Mouse (Mus musculus) gastrocnemius, adult 2 months (tissue): ENCODE measurements around the gene 4933416C03Rik. TPM values are rescaled to one million over a fixed set of nuclear protein-coding genes. Genes with fewer than 3 reads are reported as not detected.
A peak's percentile ranks its signal among the peaks of the same experiment; 100 is the strongest.

Experiments
- DNase-seq: peaks from one replicate; pipeline ENCODE4 v3.0.0; 2022
- H3K27ac ChIP-seq: fragments of 200-600 bp; 2 replicates; pipeline ENCODE4 v1.8.1; 2022; ENCODE audit warnings: mild to moderate bottlenecking
- H3K4me3 ChIP-seq: fragments of 200-600 bp; 2 replicates; pipeline ENCODE4 v1.8.1; 2022; ENCODE audit warnings: mild to moderate bottlenecking, moderate library complexity
- CTCF ChIP-seq: fragments of 200-600 bp; IDR thresholded peaks from 2 replicates; pipeline ENCODE4 v1.8.1; 2022; ENCODE audit warnings: antibody characterized with exemption, mild to moderate bottlenecking, moderate library complexity
- intact Hi-C: fragments of 180-260 bp; cut with DNase I; formaldehyde crosslinking; loops from one replicate; pipeline ENCODE4 v1.15.1; 2025
- total RNA-seq, 2 experiments: library from RNA; stranded (reverse); gene quantifications; 2 replicates each; pipeline ENCODE4 v1.2.3; 2021

The 4933416C03Rik gene
- total RNA-seq, 2 experiments from 2014 or later, result not detected

- TF ChIP-seq CTCF, result no peak
- no peak overlapping the region for H3K27ac ChIP-seq
- no peak overlapping the region for H3K4me3 ChIP-seq
- intact Hi-C loops, result no loop called here
- DNase-seq, result no peak
Observed at GRCm38 (mm10) chr10:116117060-116117459, 3.3 kb upstream of the 4933416C03Rik start.

GRCm38 (mm10) chr10:116115881-116116677 lies 2.4 kb upstream of the 4933416C03Rik start:
- Histone ChIP-seq H3K4me3 (no peak overlapping the region), H3K27ac (no peak overlapping the region)
- no peak for DNase-seq
- TF ChIP-seq CTCF, result no peak
- intact Hi-C loops, result no loop called here

GRCm38 (mm10) chr10:116112868-116113267 lies 849 bp downstream of the 4933416C03Rik start:
- no peak for DNase-seq
- intact Hi-C loops, result no loop called here
- H3K4me3 ChIP-seq, result no peak overlapping the region
- no peak overlapping the region for H3K27ac ChIP-seq
- no peak for TF ChIP-seq CTCF

GRCm38 (mm10) chr10:116108730-116109129 lies 5.0 kb downstream of the 4933416C03Rik start:
- TF ChIP-seq CTCF, result no peak
- H3K4me3 ChIP-seq, result no peak overlapping the region
- no peak overlapping the region for H3K27ac ChIP-seq
- intact Hi-C loops, result no loop called here
- DNase-seq, result no peak

GRCm38 (mm10) chr10:116108176-116108575 lies 5.5 kb downstream of the 4933416C03Rik start:
- no peak overlapping the region for H3K27ac ChIP-seq
- DNase-seq, result no peak
- intact Hi-C loops, result no loop called here
- TF ChIP-seq CTCF, result no peak
- H3K4me3 ChIP-seq, result no peak overlapping the region

GRCm38 (mm10) chr10:116098470-116098869 lies 15.2 kb downstream of the 4933416C03Rik start:
- no peak overlapping the region for H3K27ac ChIP-seq
- DNase-seq, result no peak
- intact Hi-C loops, result no loop called here
- no peak overlapping the region for H3K4me3 ChIP-seq
- TF ChIP-seq CTCF, result no peak

- TF ChIP-seq CTCF, result no peak
- no peak for DNase-seq
- H3K4me3 ChIP-seq, result no peak overlapping the region
- intact Hi-C loops, result no loop called here
- H3K27ac ChIP-seq, result no peak overlapping the region
Observed at GRCm38 (mm10) chr10:116096466-116096865, 17.3 kb downstream of the 4933416C03Rik start.

GRCm38 (mm10) chr10:116083965-116084364 lies 29.8 kb downstream of the 4933416C03Rik start:
- intact Hi-C loops, result no loop called here
- no peak overlapping the region for H3K27ac ChIP-seq

GRCm38 (mm10) chr10:116080841-116081240 lies 32.9 kb downstream of the 4933416C03Rik start:
- DNase-seq, result no peak
- intact Hi-C loops, result no loop called here
- Histone ChIP-seq H3K4me3 (no peak overlapping the region), H3K27ac (no peak overlapping the region)
- no peak for TF ChIP-seq CTCF

More at GRCm38 (mm10) chr10:116083965-116084364, 29.8 kb downstream of the 4933416C03Rik start:
- TF ChIP-seq CTCF, result peak; percentile 24
- no peak overlapping the region for H3K4me3 ChIP-seq
- DNase-seq, result no peak

GRCm38 (mm10) chr10:116079396-116079795 lies 34.3 kb downstream of the 4933416C03Rik start:
- H3K4me3 ChIP-seq, result no peak overlapping the region
- intact Hi-C loops, result no loop called here
- no peak for TF ChIP-seq CTCF
- DNase-seq, result no peak
- H3K27ac ChIP-seq, result no peak overlapping the region

- no peak for TF ChIP-seq CTCF
- DNase-seq, result no peak
- no peak overlapping the region for H3K4me3 ChIP-seq
- H3K27ac ChIP-seq, result no peak overlapping the region
- intact Hi-C loops, result no loop called here
Observed at GRCm38 (mm10) chr10:116078636-116079035, 35.1 kb downstream of the 4933416C03Rik start.

- intact Hi-C loops, result no loop called here
- DNase-seq, result no peak
- no peak for TF ChIP-seq CTCF
Observed at GRCm38 (mm10) chr10:116075954-116076353, 37.8 kb downstream of the 4933416C03Rik start.

More at GRCm38 (mm10) chr10:116075954-116076353, 37.8 kb downstream of the 4933416C03Rik start:
- Histone ChIP-seq H3K27ac (no peak overlapping the region), H3K4me3 (no peak overlapping the region)

Other genes with a start within 250 kb of the 4933416C03Rik start
- gene Ptprr, start 95.7 kb downstream of the 4933416C03Rik start, total RNA-seq, result 1 to 10 TPM in 1 of 2 experiments, under 1 TPM in 1; 0.74 to 1.6 TPM
- 10 to 100 TPM; 22.3 to 32.2 TPM for gene Ptprb, start 161.6 kb upstream of the 4933416C03Rik start, total RNA-seq